ENCODE assay signal across 10 mouse cellular contexts in the genomic region with DNA sequence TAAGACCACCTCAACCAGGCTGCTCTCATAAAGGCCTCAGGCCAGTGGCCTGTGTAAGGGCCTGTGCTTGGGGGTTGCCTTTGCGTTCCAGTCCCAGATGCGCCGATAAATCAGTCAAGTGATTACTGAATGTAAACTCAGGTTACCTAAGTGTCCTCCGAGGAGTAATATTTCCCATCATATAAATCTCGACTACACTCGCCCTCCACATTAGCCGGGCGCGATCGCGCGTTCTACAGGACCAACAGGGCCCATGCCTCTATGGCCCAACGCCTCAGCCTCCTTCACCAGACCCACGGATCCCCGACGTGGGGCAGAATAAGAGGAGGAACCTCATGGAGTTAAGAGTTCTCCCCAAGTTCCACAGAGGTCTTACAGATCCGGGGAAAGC. TPM values are rescaled to one million over a fixed set of nuclear protein-coding genes. Genes with fewer than 3 reads are reported as not detected.
DNase-seq lines count a peak whose midpoint lies in the region; ATAC-seq and TF ChIP-seq lines count a peak whose summit lies in the region.
"Had no signal": no experiment of that assay in that cellular context is flagged by ENCODE, and none has a peak within 500 bp of the region (broad histone marks: within the 10 kb centered on the region; RNA-seq: fewer than 3 reads in every experiment).

No protein-coding gene starts in this region.

- H3K9me3 ChIP-seq in MEL (replicated peaks; ENCODE audit: insufficient read depth, low read length) = no peaks in the 10 kb centered on the region
- H3K9me3 ChIP-seq in forebrain, postnatal 0 days (ENCODE audit: low read length) = no peaks in the 10 kb centered on the region
- H3K9me3 ChIP-seq in midbrain, embryonic 14.5 days (ENCODE audit: control insufficient read depth, low read length) = no peaks in the 10 kb centered on the region
- H3K9me3 ChIP-seq: liver, embryonic 13.5 days had no signal

- no peak for TF ChIP-seq RAD21 in MEL (IDR thresholded peaks at IDR 0.05; ENCODE audit: low read depth, low read length)

- H3K27ac ChIP-seq in MEL (ENCODE audit: control insufficient read depth, low read depth, low read length) = peak overlapping the region; percentile 84
- peak overlapping the region; percentile 40; the same call in 1 of the 2 replicates for H3K27ac ChIP-seq in forebrain, postnatal 0 days (ENCODE audit: low read depth, low read length)
- peak overlapping the region; percentile 89 for H3K27ac ChIP-seq in midbrain, embryonic 14.5 days (replicated peaks; ENCODE audit: low read depth, low read length)
- H3K27ac ChIP-seq: liver, embryonic 13.5 days had no signal

- H3K4me2 ChIP-seq in forebrain, postnatal 0 days (ENCODE audit: low read depth) = peak overlapping the region; percentile 69
- H3K4me2 ChIP-seq in midbrain, embryonic 14.5 days (ENCODE audit: low read length) = peak overlapping the region; percentile 67

- peak overlapping the region; percentile 93 for H3K9ac ChIP-seq in MEL (ENCODE audit: control insufficient read depth, low read depth, low read length, poor library complexity, severe bottlenecking)
- peak overlapping the region; percentile 50; the same call in 1 of the 2 replicates for H3K9ac ChIP-seq in forebrain, postnatal 0 days
- H3K9ac ChIP-seq in midbrain, embryonic 14.5 days (replicated peaks; ENCODE audit: low read length) = peak overlapping the region; percentile 77
- H3K9ac ChIP-seq: liver, embryonic 13.5 days had no signal

- TF ChIP-seq POLR2A in MEL (IDR thresholded peaks at IDR 0.05; ENCODE audit: control insufficient read depth in 1 of 2, insufficient read depth in 1 of 2, low read depth in 1 of 2, low read length in 2 of 2, poor library complexity in 1 of 2) = no peak

- TF ChIP-seq EP300 in MEL (IDR thresholded peaks at IDR 0.05; ENCODE audit: low read depth in 1 of 2, low read length in 2 of 2) = no peak

- ATAC-seq in forebrain, postnatal 0 days = no peak
- ATAC-seq in midbrain, embryonic 14.5 days (ENCODE audit: low FRiP score, low TSS enrichment) = no peak
- no peak for ATAC-seq in granulocyte monocyte progenitor cell, adult 5-6 weeks (replicated peaks; ENCODE audit: poor library complexity, severe bottlenecking)

- peaks cover 50% of the 10 kb centered on the region for H3K79me2 ChIP-seq in MEL (ENCODE audit: control insufficient read depth, insufficient read depth, low read length, poor library complexity)

- DNase-seq in MEL (ENCODE audit: low read depth, low spot score) = peak; percentile 68
- peak; percentile 47 to 61 for DNase-seq in cerebellum, postnatal 14 days
- no peak for DNase-seq in forebrain, postnatal 0 days
- DNase-seq in midbrain, embryonic 14.5 days = peak; percentile 29
- DNase-seq in adrenal gland, adult 8-10 months = no peak
- DNase-seq in gastrocnemius, postnatal 4 days (ENCODE audit: low spot score in 2 of 2) = no peak
- DNase-seq: liver, embryonic 13.5 days; thymus, postnatal 14 days had no signal

- H3K36me3 ChIP-seq in MEL (ENCODE audit: control insufficient read depth in 1 of 2, insufficient read depth in 2 of 2, low read length in 2 of 2) = peaks cover 5 to 19% of the 10 kb centered on the region in 2 experiments
- H3K36me3 ChIP-seq in forebrain, postnatal 0 days (ENCODE audit: insufficient read depth) = no peaks in the 10 kb centered on the region
- H3K36me3 ChIP-seq in midbrain, embryonic 14.5 days (ENCODE audit: control insufficient read depth, insufficient read depth, low read length) = no peaks in the 10 kb centered on the region
- H3K36me3 ChIP-seq: liver, embryonic 13.5 days had no signal

- 20% methylated on average over 17 of the region's 17 CpGs for WGBS in forebrain, postnatal 0 days
- 4% methylated on average over 17 of the region's 17 CpGs for WGBS in midbrain, embryonic 14.5 days

- peak overlapping the region; percentile 93 to 94 for H3K4me3 ChIP-seq in MEL (ENCODE audit: control insufficient read depth in 1 of 2, insufficient read depth in 1 of 2, low read depth in 2 of 2, low read length in 2 of 2)
- peak overlapping the region; percentile 48 for H3K4me3 ChIP-seq in forebrain, postnatal 0 days (ENCODE audit: low read depth, low read length)
- H3K4me3 ChIP-seq in midbrain, embryonic 14.5 days (replicated peaks; ENCODE audit: low read depth, low read length) = peak overlapping the region; percentile 50

- H3K4me1 ChIP-seq in MEL (ENCODE audit: control insufficient read depth in 1 of 2, insufficient read depth in 2 of 2, low read length in 2 of 2) = peaks cover 13 to 14% of the 10 kb centered on the region in 2 experiments
- 0 out of 2 replicates have a peak, but pooled peaks cover 5% of the 10 kb centered on the region for H3K4me1 ChIP-seq in forebrain, postnatal 0 days (ENCODE audit: insufficient read depth)
- peaks cover 9% of the 10 kb centered on the region; the same call in 1 of the 2 replicates for H3K4me1 ChIP-seq in midbrain, embryonic 14.5 days (ENCODE audit: control insufficient read depth, insufficient read depth, low read length)

- H3K27me3 ChIP-seq in MEL (ENCODE audit: control insufficient read depth in 1 of 2, insufficient read depth in 2 of 2, low read length in 2 of 2) = no peaks in the 10 kb centered on the region
- peaks cover 53% of the 10 kb centered on the region for H3K27me3 ChIP-seq in forebrain, postnatal 0 days (ENCODE audit: insufficient read depth, low read length)
- peaks cover 63% of the 10 kb centered on the region for H3K27me3 ChIP-seq in midbrain, embryonic 14.5 days (ENCODE audit: control insufficient read depth, insufficient read depth, low read length)

- TF ChIP-seq CTCF in MEL (IDR thresholded peaks at IDR 0.05 in 2 of 3, conservative IDR thresholded peaks at IDR 0.05 in 1 of 3; ENCODE audit: control insufficient read depth in 1 of 3, insufficient read depth in 1 of 3, low read depth in 2 of 3, low read length in 3 of 3, poor library complexity in 1 of 3, severe bottlenecking in 1 of 3) = no peak
- TF ChIP-seq CTCF in forebrain, postnatal 0 days (IDR thresholded peaks at IDR 0.05; ENCODE audit: low read depth) = no peak

TF ChIP-seq in MEL, 35 proteins besides CTCF, POLR2A, EP300 and RAD21 (continues in another document):
- TF ChIP-seq SIN3A (IDR thresholded peaks at IDR 0.05; ENCODE audit: low read length) = peak; percentile 22; the same call in 1 of the 2 replicates
- no peak for TF ChIP-seq KAT2A (conservative IDR thresholded peaks at IDR 0.05; ENCODE audit: low read depth, low read length)
- TF ChIP-seq BHLHE40 (IDR thresholded peaks at IDR 0.05; ENCODE audit: borderline replicate concordance, low read depth, low read length) = no peak
- TF ChIP-seq MXI1 (IDR thresholded peaks at IDR 0.05; ENCODE audit: low read depth, low read length) = peak; percentile 52
- no peak for TF ChIP-seq NRF1 (IDR thresholded peaks at IDR 0.05; ENCODE audit: insufficient read depth, low read depth, low read length, poor library complexity, severe bottlenecking)

RNA-seq across cellular contexts. Expression of a gene that starts 2.8 kb away (rescaled TPM):
- 9.9 and 10.4 TPM in 2 replicates for total RNA-seq in MEL (2012; rRNA removed)
- 10 to 100 TPM; 23.6 to 50.6 TPM for polyA plus RNA-seq in MEL (2012; ENCODE audit: insufficient read depth in 1 of 2, insufficient read length in 2 of 2, low read depth in 1 of 2, low replicate concordance in 2 of 2, missing spikeins in 1 of 2)
- 13.9 and 22.8 TPM in 2 replicates for total RNA-seq in forebrain, postnatal 0 days (2014; rRNA removed)
- polyA plus RNA-seq in forebrain, postnatal 0 days (2015; fragmentation: Nextera tagmentation; extraction: Ambion mirVana) = 5.1 and 13.8 TPM in 2 replicates
- 9.9 and 14.9 TPM in 2 replicates for polyA plus RNA-seq in midbrain, embryonic 14.5 days (2014; fragmentation: Nextera tagmentation; extraction: Ambion mirVana)
- total RNA-seq in granulocyte monocyte progenitor cell, adult 5-6 weeks (2014; fragmentation: Nextera tagmentation) = not detected in 2 replicates
- total RNA-seq in granulocyte monocyte progenitor cell, adult 5-6 weeks (2017) = not detected in 2 replicates
- under 1 TPM in 1 of 4 experiments, not detected in 3; 0.23 TPM for total RNA-seq in adrenal gland, adult 8-10 months (2022)
- not detected for total RNA-seq in gastrocnemius, postnatal 4 days (2021)
- polyA plus RNA-seq: heart, postnatal 0 days had no signal

RNA-seq across cellular contexts. Expression of a gene that starts 11.8 kb away (rescaled TPM):
- not detected in 2 replicates for total RNA-seq in MEL (2012; rRNA removed)
- polyA plus RNA-seq in MEL (2012; ENCODE audit: insufficient read depth in 1 of 2, insufficient read length in 2 of 2, low read depth in 1 of 2, low replicate concordance in 2 of 2, missing spikeins in 1 of 2) = not detected
- total RNA-seq in forebrain, postnatal 0 days (2014; rRNA removed) = 0.33 and 0.38 TPM in 2 replicates
- 0.12 TPM in 1 of 2 replicates, not detected in the other for polyA plus RNA-seq in forebrain, postnatal 0 days (2015; fragmentation: Nextera tagmentation; extraction: Ambion mirVana)
- polyA plus RNA-seq in midbrain, embryonic 14.5 days (2014; fragmentation: Nextera tagmentation; extraction: Ambion mirVana) = 0.70 and 0.75 TPM in 2 replicates
- total RNA-seq in granulocyte monocyte progenitor cell, adult 5-6 weeks (2014; fragmentation: Nextera tagmentation) = not detected in 2 replicates
- total RNA-seq in granulocyte monocyte progenitor cell, adult 5-6 weeks (2017) = not detected in 2 replicates
- not detected for total RNA-seq in adrenal gland, adult 8-10 months (2022)
- not detected for total RNA-seq in gastrocnemius, postnatal 4 days (2021)
- polyA plus RNA-seq: heart, postnatal 0 days; liver, embryonic 13.5 days had no signal

RNA-seq across cellular contexts. Expression of a gene that starts 12.6 kb away (rescaled TPM):
- total RNA-seq in MEL (2012; rRNA removed) = 0.07 TPM in 1 of 2 replicates, not detected in the other
- 1 to 10 TPM in 1 of 2 experiments, not detected in 1; 1.1 TPM for polyA plus RNA-seq in MEL (2012; ENCODE audit: insufficient read depth in 1 of 2, insufficient read length in 2 of 2, low read depth in 1 of 2, low replicate concordance in 2 of 2, missing spikeins in 1 of 2)
- total RNA-seq in forebrain, postnatal 0 days (2014; rRNA removed) = 44.9 and 105 TPM in 2 replicates
- 9.6 and 16.3 TPM in 2 replicates for polyA plus RNA-seq in forebrain, postnatal 0 days (2015; fragmentation: Nextera tagmentation; extraction: Ambion mirVana)
- 10.3 and 10.8 TPM in 2 replicates for polyA plus RNA-seq in midbrain, embryonic 14.5 days (2014; fragmentation: Nextera tagmentation; extraction: Ambion mirVana)
- total RNA-seq in granulocyte monocyte progenitor cell, adult 5-6 weeks (2014; fragmentation: Nextera tagmentation) = not detected in 2 replicates
- not detected in 2 replicates for total RNA-seq in granulocyte monocyte progenitor cell, adult 5-6 weeks (2017)
- total RNA-seq in adrenal gland, adult 8-10 months (2022) = under 1 TPM in 1 of 4 experiments, not detected in 3; 0.09 TPM
- total RNA-seq in gastrocnemius, postnatal 4 days (2021) = under 1 TPM in 1 of 2 experiments, not detected in 1; 0.18 TPM
- polyA plus RNA-seq: heart, postnatal 0 days; liver, embryonic 13.5 days had no signal

RNA-seq across cellular contexts. Expression of a gene that starts 27.7 kb away (rescaled TPM):
- not detected in 2 replicates for total RNA-seq in MEL (2012; rRNA removed)
- polyA plus RNA-seq in MEL (2012; ENCODE audit: insufficient read depth in 1 of 2, insufficient read length in 2 of 2, low read depth in 1 of 2, low replicate concordance in 2 of 2, missing spikeins in 1 of 2) = not detected
- total RNA-seq in forebrain, postnatal 0 days (2014; rRNA removed) = 0.15 and 1.0 TPM in 2 replicates
- 0.23 TPM in 1 of 2 replicates, not detected in the other for polyA plus RNA-seq in forebrain, postnatal 0 days (2015; fragmentation: Nextera tagmentation; extraction: Ambion mirVana)
- 0.38 and 0.72 TPM in 2 replicates for polyA plus RNA-seq in midbrain, embryonic 14.5 days (2014; fragmentation: Nextera tagmentation; extraction: Ambion mirVana)
- total RNA-seq in granulocyte monocyte progenitor cell, adult 5-6 weeks (2014; fragmentation: Nextera tagmentation) = not detected in 2 replicates
- not detected in 2 replicates for total RNA-seq in granulocyte monocyte progenitor cell, adult 5-6 weeks (2017)
- not detected for total RNA-seq in adrenal gland, adult 8-10 months (2022)
- not detected for total RNA-seq in gastrocnemius, postnatal 4 days (2021)
- polyA plus RNA-seq: heart, postnatal 0 days; liver, embryonic 13.5 days had no signal

Comparison
In these comparisons a context has a peak if more than half of its experiments do, and no peak if none do; other contexts are left out.
1. DNase-seq: peak in MEL (single experiment), cerebellum, postnatal 14 days (2 of 2) and midbrain, embryonic 14.5 days (single experiment); none in forebrain, postnatal 0 days (single experiment), adrenal gland, adult 8-10 months (single experiment) and gastrocnemius, postnatal 4 days (0 of 2).
2. RNA of a gene that starts 12.6 kb away (total RNA-seq): 44.9 to 105 TPM in forebrain, postnatal 0 days; 0.18 TPM in gastrocnemius, postnatal 4 days, 0.09 TPM in adrenal gland, adult 8-10 months, 0.07 TPM in MEL and not detected in granulocyte monocyte progenitor cell, adult 5-6 weeks; every median in the first group is over 10 times any median in the second.
3. Peak in every context shown above with its lines, with median percentiles within 50 percentile points of each other: H3K27ac ChIP-seq, H3K4me3 ChIP-seq and H3K9ac ChIP-seq.